8 mouse cellular contexts compared by ENCODE assay signal in the genomic region with DNA sequence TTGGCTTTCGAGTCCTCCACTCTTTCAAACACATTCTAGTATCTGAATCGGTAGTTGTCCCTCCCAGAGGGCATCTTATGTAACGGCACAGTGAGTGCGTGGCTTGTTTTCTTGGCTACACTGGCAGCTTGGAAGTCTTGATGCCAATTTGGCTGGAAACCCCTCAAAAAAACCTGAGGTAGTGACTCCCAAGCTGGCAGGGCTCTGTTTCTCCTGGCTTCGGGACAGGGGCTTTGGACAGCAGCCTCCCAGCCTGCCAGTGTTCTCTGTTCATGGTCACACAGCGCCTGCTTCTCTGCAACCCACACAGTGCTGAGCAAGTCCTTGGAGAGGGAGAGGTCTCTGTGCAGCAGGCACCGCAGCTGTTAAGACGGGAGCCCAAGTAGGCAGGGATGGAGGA.
DNase-seq lines count a peak whose midpoint lies in the region; ATAC-seq lines count a peak whose summit lies in the region.

No protein-coding gene starts in this region.

- DNase-seq in kidney, postnatal 10 days, result peak; percentile 19
- DNase-seq in kidney, adult 11 months, result no peak
- DNase-seq in cerebellum, adult 9-10 months, result peak; percentile 91
- DNase-seq in gastrocnemius, postnatal 25 days, result peak; percentile 68
- DNase-seq in left cerebral cortex, adult 11 months (ENCODE audit: low spot score), result peak; percentile 47
- peak; percentile 51 for DNase-seq in right cerebral cortex, postnatal 14 days
- DNase-seq in kidney, adult 18-20 months, result no peak

- no peak for ATAC-seq in megakaryocyte, adult 5-6 weeks (ENCODE audit: poor library complexity, severe bottlenecking)

Comparison
In these comparisons a context has a peak if more than half of its experiments do, and no peak if none do; other contexts are left out.
1. DNase-seq: peak in kidney, postnatal 10 days (single experiment), cerebellum, adult 9-10 months (single experiment), gastrocnemius, postnatal 25 days (single experiment), left cerebral cortex, adult 11 months (single experiment) and right cerebral cortex, postnatal 14 days (single experiment); none in kidney, adult 11 months (single experiment) and kidney, adult 18-20 months (single experiment).